Mouse (Mus musculus) kidney, adult 2 months (tissue): ENCODE measurements at regions not wholly inside any gene's neighbourhood (a gene's known extent, or its start where the extent isn't known, plus 50 kb on each side); places are given as distances from the start of the nearest gene placed in this dataset.

Experiments
- CTCF ChIP-seq: fragments of 200-500 bp; conservative IDR thresholded peaks from 2 replicates; pipeline ENCODE4 v1.5.1; 2011; ENCODE audit warnings: low read depth, mild to moderate bottlenecking, control low read depth, low read length, moderate library complexity, mixed read lengths; ENCODE audit not compliant: insufficient read depth, insufficient read length
- POLR2A ChIP-seq: fragments of 200-500 bp; IDR thresholded peaks from one replicate; pipeline ENCODE4 v1.6.1; 2011; ENCODE audit warnings: low read depth, low read length, control low read depth

- TF ChIP-seq CTCF (no peak), POLR2A (no peak)
Observed at GRCm38 (mm10) chr6:66224164-66224903, 271.9 kb downstream of the 4930544G11Rik start.
